In the genomic region with DNA sequence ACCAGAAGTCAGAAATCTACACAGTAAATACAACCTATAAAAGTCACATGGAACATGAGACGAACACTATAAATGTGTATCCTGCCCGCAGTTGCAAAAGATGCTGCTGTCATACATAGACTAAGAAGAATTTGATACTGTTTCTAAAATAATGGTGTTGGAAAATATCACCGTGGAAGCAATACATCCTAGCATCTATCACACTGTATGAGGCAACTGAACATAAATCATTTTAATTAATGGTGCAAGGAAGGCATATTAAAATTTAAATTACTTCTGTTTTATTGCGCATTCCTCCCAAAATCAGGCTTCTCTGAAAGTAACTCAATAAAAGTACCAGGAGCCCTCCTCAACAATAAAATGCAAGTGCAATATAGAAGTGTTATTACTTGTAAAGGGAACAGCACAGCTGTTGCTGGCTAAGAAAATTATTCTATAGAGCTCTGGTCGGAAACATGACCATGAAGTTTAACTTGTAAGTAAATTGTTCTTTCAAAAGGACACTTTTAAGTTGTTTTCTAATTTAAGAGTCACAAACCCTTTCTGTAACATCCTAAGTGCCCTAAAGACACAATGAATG, we compare ENCODE assay signal across 17 mouse cellular contexts.
"Had no signal": no experiment of that assay in that cellular context is flagged by ENCODE, and none has a peak within 500 bp of the region (broad histone marks: within the 10 kb centered on the region; RNA-seq: fewer than 3 reads in every experiment).

No protein-coding gene starts in this region.

- H3K4me1 ChIP-seq: megakaryocyte, embryonic 14.5 days; midbrain, embryonic 13.5 days; midbrain, embryonic 15.5 days; neural tube, embryonic 12.5 days; stomach, embryonic 15.5 days had no signal

- H3K4me3 ChIP-seq: lung, embryonic 15.5 days; megakaryocyte, embryonic 14.5 days; midbrain, embryonic 13.5 days; midbrain, embryonic 15.5 days; neural tube, embryonic 12.5 days; stomach, embryonic 15.5 days had no signal

- H3K27me3 ChIP-seq: lung, embryonic 15.5 days; megakaryocyte, embryonic 14.5 days; midbrain, embryonic 13.5 days; midbrain, embryonic 15.5 days; neural tube, embryonic 12.5 days; stomach, embryonic 15.5 days had no signal

- ATAC-seq: liver, postnatal 0 days; lung, postnatal 0 days; midbrain, embryonic 13.5 days; midbrain, embryonic 15.5 days had no signal

- H3K9me3 ChIP-seq: lung, embryonic 15.5 days; megakaryocyte, embryonic 14.5 days; midbrain, embryonic 13.5 days; midbrain, embryonic 15.5 days; neural tube, embryonic 12.5 days; stomach, embryonic 15.5 days had no signal

- H3K4me2 ChIP-seq: lung, embryonic 15.5 days; midbrain, embryonic 11.5 days; midbrain, embryonic 13.5 days; midbrain, embryonic 15.5 days; neural tube, embryonic 12.5 days; stomach, embryonic 15.5 days had no signal

- H3K27ac ChIP-seq: lung, embryonic 15.5 days; macrophage; midbrain, embryonic 13.5 days; midbrain, embryonic 15.5 days; neural tube, embryonic 12.5 days; stomach, embryonic 15.5 days; stomach, postnatal 0 days had no signal

- H3K9ac ChIP-seq: liver, postnatal 0 days; lung, embryonic 15.5 days; midbrain, embryonic 13.5 days; midbrain, embryonic 15.5 days; neural tube, embryonic 12.5 days; stomach, embryonic 15.5 days had no signal

- H3K36me3 ChIP-seq: lung, embryonic 15.5 days; midbrain, embryonic 13.5 days; midbrain, embryonic 15.5 days; neural tube, embryonic 12.5 days; stomach, embryonic 15.5 days had no signal

- DNase-seq: liver, postnatal 0 days; lung, adult 2 months; lung, postnatal 14 days; lung, postnatal 36 days; right cerebral cortex, postnatal 14 days; thymus, postnatal 14 days; thymus, postnatal 4 days had no signal
